In genomic region chr10:93345497-93345896, GRCm38 (mm10) we compare ENCODE assay signal across 19 mouse cellular contexts.
"Had no signal": no experiment of that assay in that cellular context is flagged by ENCODE, and none has a peak within 500 bp of the region (broad histone marks: within the 10 kb centered on the region; RNA-seq: fewer than 3 reads in every experiment).

No protein-coding gene starts in this region.

- DNase-seq: lung, adult 18-20 months; lung, embryonic 14.5 days; lung, postnatal 10 days; lung, postnatal 4 days; retina, postnatal 1 day; right cerebral cortex, postnatal 25 days; right cerebral cortex, postnatal 4 days; spleen, adult 18-20 months; thymus, adult 2 months; thymus, postnatal 25 days; thymus, postnatal 4 days had no signal

- H3K36me3 ChIP-seq: midbrain, embryonic 13.5 days; midbrain, embryonic 15.5 days; neural tube, embryonic 12.5 days; stomach, embryonic 15.5 days had no signal

- ATAC-seq: midbrain, embryonic 13.5 days; midbrain, embryonic 15.5 days had no signal

- H3K9me3 ChIP-seq: midbrain, embryonic 15.5 days; neural tube, embryonic 12.5 days; stomach, embryonic 15.5 days had no signal

- H3K9ac ChIP-seq: liver, embryonic 14.5 days; lung, embryonic 14.5 days; midbrain, embryonic 13.5 days; midbrain, embryonic 15.5 days; neural tube, embryonic 12.5 days; stomach, embryonic 15.5 days had no signal

- H3K4me1 ChIP-seq: midbrain, embryonic 15.5 days; neural tube, embryonic 12.5 days; stomach, embryonic 15.5 days had no signal

- H3K4me2 ChIP-seq: lung, embryonic 14.5 days; midbrain, embryonic 11.5 days; midbrain, embryonic 13.5 days; midbrain, embryonic 15.5 days; neural tube, embryonic 12.5 days; stomach, embryonic 15.5 days had no signal

- H3K27me3 ChIP-seq: megakaryocyte, embryonic 14.5 days; midbrain, embryonic 13.5 days; midbrain, embryonic 15.5 days; neural tube, embryonic 12.5 days; stomach, embryonic 15.5 days had no signal

- H3K27ac ChIP-seq: liver, embryonic 14.5 days; midbrain, embryonic 13.5 days; midbrain, embryonic 15.5 days; neural tube, embryonic 12.5 days; stomach, embryonic 15.5 days; stomach, postnatal 0 days had no signal

- H3K4me3 ChIP-seq: megakaryocyte, embryonic 14.5 days; midbrain, embryonic 13.5 days; midbrain, embryonic 15.5 days; neural tube, embryonic 12.5 days; stomach, embryonic 15.5 days had no signal
